Mouse (Mus musculus): ENCODE measurements around the gene Fam84a. TPM values are rescaled to one million over a fixed set of nuclear protein-coding genes. Genes with fewer than 3 reads are reported as not detected.

Fam84a gene
- polyA plus RNA-seq, 1 experiment = not detected

- peaks cover 17% of the 10 kb centered on the region for H3K4me1 ChIP-seq (ENCODE audit: control insufficient read depth, insufficient read depth, low read length)
- peak overlapping the region; percentile 90 for H3K27ac ChIP-seq (ENCODE audit: insufficient read depth, low read depth, low read length)
- peak overlapping the region; percentile 96 for H3K4me3 ChIP-seq (ENCODE audit: insufficient read depth, low read depth, low read length)
- 14% methylated on average over 27 of the region's 27 CpGs for WGBS
- TF ChIP-seq POLR2A (IDR thresholded peaks at IDR 0.05; ENCODE audit: insufficient read depth, low read depth, low read length) = no peak
- no peak; the same call in 1 of the 2 replicates for TF ChIP-seq CTCF (IDR thresholded peaks at IDR 0.05; ENCODE audit: insufficient read depth, low read depth, low read length)
Measured at GRCm38 (mm10) chr12:14149022-14149842, 2.6 kb downstream of the Fam84a start.

GRCm38 (mm10) chr12:14137046-14137445 is 14.8 kb downstream of the Fam84a start:
- Histone ChIP-seq H3K27ac (ENCODE audit: insufficient read depth, low read depth, low read length) (no peak overlapping the region), H3K4me3 (ENCODE audit: insufficient read depth, low read depth, low read length) (no peak overlapping the region), H3K4me1 (ENCODE audit: control insufficient read depth, insufficient read depth, low read length) (no peaks in the 10 kb centered on the region)
- WGBS = 92% methylated on average over 1 of the region's 1 CpGs
- TF ChIP-seq POLR2A (IDR thresholded peaks at IDR 0.05; ENCODE audit: insufficient read depth, low read depth, low read length) (no peak), CTCF (IDR thresholded peaks at IDR 0.05; ENCODE audit: insufficient read depth, low read depth, low read length) (no peak)

DNA sequence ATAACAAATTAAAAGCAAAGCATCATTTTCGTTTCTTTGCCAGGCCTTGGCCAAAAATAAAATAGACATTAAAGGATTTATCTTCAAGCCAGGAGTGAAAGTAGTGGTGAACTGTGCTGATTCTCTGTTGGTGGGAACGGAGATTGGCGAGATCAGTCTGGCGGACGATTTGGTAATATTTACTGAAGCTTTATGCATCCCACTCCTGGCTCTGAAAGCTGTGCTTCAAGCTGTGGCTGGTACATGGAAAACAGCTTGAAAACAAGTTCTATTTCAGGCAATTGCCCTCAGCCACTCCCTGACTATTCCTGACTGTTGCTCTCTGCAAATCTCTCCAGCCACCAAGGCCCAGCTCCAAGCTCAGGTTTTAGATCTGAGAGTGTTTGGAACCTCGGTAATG is 37.1 kb downstream of the Fam84a start:
- Histone ChIP-seq H3K4me3 (ENCODE audit: insufficient read depth, low read depth, low read length) (no peak overlapping the region), H3K27ac (ENCODE audit: insufficient read depth, low read depth, low read length) (no peak overlapping the region)
- 79% methylated on average over 6 of the region's 6 CpGs for WGBS

DNA sequence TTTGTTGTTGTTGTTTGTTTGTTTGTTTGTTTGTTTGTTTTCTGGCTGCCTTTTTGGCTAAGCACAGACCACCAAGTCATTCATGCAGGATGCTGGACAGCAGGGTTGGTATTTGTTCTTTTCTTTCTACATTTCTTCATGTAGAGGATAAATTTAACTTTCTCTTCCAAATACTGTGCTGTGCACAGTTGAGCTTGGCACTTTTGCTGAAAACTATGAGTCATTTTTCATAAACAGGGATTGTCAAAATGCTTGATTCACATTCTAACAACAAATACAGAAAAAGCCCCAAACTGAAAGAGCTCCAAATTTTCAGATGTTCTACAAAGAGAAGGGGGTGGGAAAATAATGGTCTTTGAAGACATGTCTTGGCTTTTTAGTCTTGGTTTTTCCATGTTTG is 54.9 kb downstream of the Fam84a start:
- Histone ChIP-seq H3K27ac (ENCODE audit: insufficient read depth, low read depth, low read length) (no peak overlapping the region), H3K4me3 (ENCODE audit: insufficient read depth, low read depth, low read length) (no peak overlapping the region), H3K4me1 (ENCODE audit: control insufficient read depth, insufficient read depth, low read length) (no peaks in the 10 kb centered on the region)
- no peak for TF ChIP-seq CTCF (IDR thresholded peaks at IDR 0.05; ENCODE audit: insufficient read depth, low read depth, low read length)

More for the DNA sequence above, 37.1 kb downstream of the Fam84a start:
- no peaks in the 10 kb centered on the region for H3K4me1 ChIP-seq (ENCODE audit: control insufficient read depth, insufficient read depth, low read length)
- TF ChIP-seq POLR2A (IDR thresholded peaks at IDR 0.05; ENCODE audit: insufficient read depth, low read depth, low read length) = no peak
- TF ChIP-seq CTCF (IDR thresholded peaks at IDR 0.05; ENCODE audit: insufficient read depth, low read depth, low read length) = no peak
